Mouse (Mus musculus): ENCODE data around the gene Itpkb.

GRCm38 (mm10) chr1:180402481-180403081, 72.3 kb downstream of the Itpkb start:
- TF ChIP-seq CTCF (IDR thresholded peaks at IDR 0.05; ENCODE audit: control insufficient read depth, insufficient read depth, low read length) (no peak), POLR2A (IDR thresholded peaks at IDR 0.05; ENCODE audit: borderline replicate concordance, control insufficient read depth, low read depth, low read length) (no peak)
